Mouse (Mus musculus) forebrain, embryonic 16.5 days (tissue): ENCODE measurements around the gene Daam1. TPM values are rescaled to one million over a fixed set of nuclear protein-coding genes. Genes with fewer than 3 reads are reported as not detected.

Experiments
- ATAC-seq: fragments of 200-750 bp; cut with Nextera tagmentation; 2 replicates; pipeline ENCODE4 v1.8.0; 2017; ENCODE audit warnings: mild to moderate bottlenecking, moderate library complexity
- H3K27ac ChIP-seq: fragments of 300-500 bp; sonication (generic); 2 replicates; pipeline ENCODE4 v1.5.1; 2014; ENCODE audit warnings: low read length, control low read depth
- H3K27me3 ChIP-seq: fragments of 300-500 bp; sonication (generic); replicated peaks from 2 replicates; pipeline ENCODE4 v1.6.1; 2014; ENCODE audit warnings: low read length; ENCODE audit not compliant: control insufficient read depth, insufficient read depth
- H3K36me3 ChIP-seq: fragments of 300-500 bp; sonication (generic); 2 replicates; pipeline ENCODE4 v1.6.1; 2014; ENCODE audit not compliant: control insufficient read depth, insufficient read depth
- H3K4me1 ChIP-seq: fragments of 300-500 bp; sonication (generic); replicated peaks from 2 replicates; pipeline ENCODE4 v1.6.1; 2014; ENCODE audit warnings: low read length; ENCODE audit not compliant: control insufficient read depth, insufficient read depth
- H3K4me2 ChIP-seq: fragments of 300-500 bp; sonication (generic); 2 replicates; pipeline ENCODE4 v1.6.1; 2014; ENCODE audit warnings: mild to moderate bottlenecking, low read length, control low read depth
- H3K4me3 ChIP-seq: fragments of 300-500 bp; sonication (generic); replicated peaks from 2 replicates; pipeline ENCODE4 v1.5.1; 2014; ENCODE audit warnings: mild to moderate bottlenecking, low read length, control low read depth
- H3K9ac ChIP-seq: fragments of 300-500 bp; sonication (generic); replicated peaks from 2 replicates; pipeline ENCODE4 v1.6.1; 2014; ENCODE audit warnings: low read depth, low read length, control low read depth
- H3K9me3 ChIP-seq: fragments of 300-500 bp; sonication (generic); 2 replicates; pipeline ENCODE4 v1.6.1; 2016; ENCODE audit warnings: low read length; ENCODE audit not compliant: control insufficient read depth
- WGBS: fragments of 180-500 bp; shearing (Covaris S2); extraction: QIAGEN DNeasy Blood & Tissue Kit; methylation state at CpG from one replicate; pipeline ENCODE4 v1.1.7; 2014; 5-methylcytosine and 5-hydroxymethylcytosine counted together
- polyA plus RNA-seq: library from polyadenylated mRNA; unstranded; fragments of >200 nt; fragmentation: Nextera tagmentation; extraction: Ambion mirVana; gene quantifications from 2 replicates; pipeline ENCODE4 v1.2.1, GENCODE M21; 2015

Daam1 gene
- polyA plus RNA-seq, 1 experiment from 2014 or later = 29.7 TPM

- Histone ChIP-seq H3K27ac (no peak overlapping the region), H3K4me2 (no peak overlapping the region), H3K9me3 (no peaks in the 10 kb centered on the region), H3K4me3 (no peak overlapping the region), H3K36me3 (no peaks in the 10 kb centered on the region), H3K9ac (no peak overlapping the region), H3K27me3 (no peaks in the 10 kb centered on the region), H3K4me1 (peaks cover 7% of the 10 kb centered on the region)
- WGBS = 88% methylated on average over 7 of the region's 7 CpGs
- ATAC-seq = no peak
Measured at GRCm38 (mm10) chr12:71849051-71849450, 18.2 kb downstream of the Daam1 start.

- no peak overlapping the region for H3K4me3 ChIP-seq
- 91% methylated on average over 5 of the region's 5 CpGs for WGBS
- no peaks in the 10 kb centered on the region for H3K9me3 ChIP-seq
- H3K36me3 ChIP-seq = no peaks in the 10 kb centered on the region
- H3K27ac ChIP-seq = no peak overlapping the region
- H3K9ac ChIP-seq = no peak overlapping the region
- H3K27me3 ChIP-seq = no peaks in the 10 kb centered on the region
- ATAC-seq = no peak
- no peak overlapping the region for H3K4me2 ChIP-seq
- H3K4me1 ChIP-seq = peaks cover 9% of the 10 kb centered on the region; the same call in 1 of the 2 replicates
Measured at GRCm38 (mm10) chr12:71850135-71850534, 19.3 kb downstream of the Daam1 start.

GRCm38 (mm10) chr12:71852678-71853077 is 21.8 kb downstream of the Daam1 start:
- H3K4me2 ChIP-seq = no peak overlapping the region
- no peak overlapping the region for H3K4me3 ChIP-seq
- no peaks in the 10 kb centered on the region for H3K9me3 ChIP-seq
- H3K27me3 ChIP-seq = no peaks in the 10 kb centered on the region
- peaks cover 22% of the 10 kb centered on the region for H3K4me1 ChIP-seq
- H3K27ac ChIP-seq = no peak overlapping the region
- H3K36me3 ChIP-seq = no peaks in the 10 kb centered on the region
- 56% methylated on average over 7 of the region's 7 CpGs for WGBS
- no peak for ATAC-seq
- H3K9ac ChIP-seq = no peak overlapping the region

GRCm38 (mm10) chr12:71853694-71854093 is 22.8 kb downstream of the Daam1 start:
- H3K27me3 ChIP-seq = no peaks in the 10 kb centered on the region
- H3K9me3 ChIP-seq = no peaks in the 10 kb centered on the region
- H3K4me2 ChIP-seq = no peak overlapping the region
- no peak overlapping the region for H3K9ac ChIP-seq
- no peaks in the 10 kb centered on the region for H3K36me3 ChIP-seq
- 89% methylated on average over 3 of the region's 3 CpGs for WGBS
- H3K27ac ChIP-seq = no peak overlapping the region
- ATAC-seq = no peak
- H3K4me1 ChIP-seq = peaks cover 26% of the 10 kb centered on the region
- H3K4me3 ChIP-seq = no peak overlapping the region

- no peak overlapping the region for H3K27ac ChIP-seq
- no peaks in the 10 kb centered on the region for H3K9me3 ChIP-seq
- no peak overlapping the region for H3K4me2 ChIP-seq
- peaks cover 28% of the 10 kb centered on the region for H3K4me1 ChIP-seq
- no peak overlapping the region for H3K4me3 ChIP-seq
- H3K27me3 ChIP-seq = no peaks in the 10 kb centered on the region
- WGBS = 80% methylated on average over 6 of the region's 6 CpGs
- no peaks in the 10 kb centered on the region for H3K36me3 ChIP-seq
- no peak overlapping the region for H3K9ac ChIP-seq
- no peak for ATAC-seq
Measured at GRCm38 (mm10) chr12:71854191-71854590, 23.3 kb downstream of the Daam1 start.

- peak; percentile 51 for ATAC-seq
- 0 out of 2 replicates have a peak overlapping the region, but pooled peaks have one; percentile 12 for H3K27ac ChIP-seq
- H3K9ac ChIP-seq = 0 out of 2 replicates have a peak overlapping the region, but pooled peaks have one; percentile 10
- H3K36me3 ChIP-seq = no peaks in the 10 kb centered on the region
- WGBS = 43% methylated on average over 10 of the region's 10 CpGs
- H3K9me3 ChIP-seq = no peaks in the 10 kb centered on the region
- H3K4me1 ChIP-seq = peaks cover 32% of the 10 kb centered on the region
- H3K27me3 ChIP-seq = no peaks in the 10 kb centered on the region
- no peak overlapping the region for H3K4me2 ChIP-seq
- no peak overlapping the region for H3K4me3 ChIP-seq
Measured at GRCm38 (mm10) chr12:71855730-71856479, 25.0 kb downstream of the Daam1 start.

- Histone ChIP-seq H3K27me3 (no peaks in the 10 kb centered on the region), H3K9ac (no peak overlapping the region), H3K4me2 (no peak overlapping the region), H3K27ac (no peak overlapping the region), H3K36me3 (no peaks in the 10 kb centered on the region), H3K4me3 (no peak overlapping the region), H3K9me3 (no peaks in the 10 kb centered on the region), H3K4me1 (peaks cover 32% of the 10 kb centered on the region)
- peak; percentile 35; the same call in 1 of the 2 replicates for ATAC-seq
Measured at GRCm38 (mm10) chr12:71856480-71856754, 25.5 kb downstream of the Daam1 start.

- Histone ChIP-seq H3K27me3 (no peaks in the 10 kb centered on the region), H3K4me1 (peaks cover 32% of the 10 kb centered on the region), H3K9ac (no peak overlapping the region), H3K9me3 (no peaks in the 10 kb centered on the region), H3K4me2 (no peak overlapping the region), H3K27ac (no peak overlapping the region), H3K4me3 (no peak overlapping the region), H3K36me3 (no peaks in the 10 kb centered on the region)
- 34% methylated on average over 5 of the region's 5 CpGs for WGBS
- no peak for ATAC-seq
Measured at GRCm38 (mm10) chr12:71859096-71859495, 28.2 kb downstream of the Daam1 start.

GRCm38 (mm10) chr12:71863846-71864543 is 33.1 kb downstream of the Daam1 start:
- Histone ChIP-seq H3K27me3 (no peaks in the 10 kb centered on the region), H3K27ac (no peak overlapping the region), H3K9ac (no peak overlapping the region), H3K36me3 (no peaks in the 10 kb centered on the region), H3K4me1 (peaks cover 6% of the 10 kb centered on the region; the same call in 1 of the 2 replicates), H3K9me3 (no peaks in the 10 kb centered on the region), H3K4me3 (no peak overlapping the region), H3K4me2 (no peak overlapping the region)
- no peak for ATAC-seq
- WGBS = 64% methylated on average over 10 of the region's 10 CpGs
